Mouse (Mus musculus) megakaryocyte, embryonic 14.5 days (primary cell): ENCODE data around the gene Prom1.

Experiments
- FLI1 ChIP-seq: IDR thresholded peaks from 2 replicates; pipeline ENCODE4 v1.6.1; 2012; ENCODE audit warnings: low read length, inconsistent platforms, mixed read lengths
- GATA1 ChIP-seq: IDR thresholded peaks from 3 replicates; pipeline ENCODE4 v1.6.1; 2012; ENCODE audit warnings: mixed read lengths, low read length, inconsistent platforms, borderline replicate concordance

- TF ChIP-seq GATA1 (no peak), FLI1 (no peak)
These were observed 112.8 kb downstream of the Prom1 start for GRCm38 (mm10) chr5:43989017-43989416.
